Mouse (Mus musculus): ENCODE data around the gene Tshb.
A peak's percentile ranks its signal among the peaks of the same experiment; 100 is the strongest.

The Tshb gene

DNA sequence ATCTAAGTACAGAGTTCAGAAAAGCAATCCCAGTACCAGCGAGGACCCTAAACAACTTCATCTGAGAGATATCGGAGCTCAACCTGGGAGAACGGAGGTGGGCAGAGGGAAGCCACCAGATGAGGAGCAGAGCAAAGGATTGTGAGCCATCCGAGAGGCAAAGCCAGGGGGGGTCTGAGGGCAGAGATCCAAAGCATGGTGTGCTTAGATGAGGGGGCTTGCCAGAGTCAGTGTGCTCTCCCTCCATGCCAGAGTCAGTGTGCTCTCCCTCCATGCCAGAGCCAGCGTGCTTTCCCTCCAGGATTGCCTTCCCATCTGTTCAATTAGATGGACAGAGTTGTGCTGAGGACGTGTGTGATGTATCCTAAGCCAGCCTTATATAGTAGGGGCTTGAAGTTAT lies 45.4 kb downstream of the Tshb start:
- no peak for DNase-seq (ENCODE audit: inconsistent ontology term)

DNA sequence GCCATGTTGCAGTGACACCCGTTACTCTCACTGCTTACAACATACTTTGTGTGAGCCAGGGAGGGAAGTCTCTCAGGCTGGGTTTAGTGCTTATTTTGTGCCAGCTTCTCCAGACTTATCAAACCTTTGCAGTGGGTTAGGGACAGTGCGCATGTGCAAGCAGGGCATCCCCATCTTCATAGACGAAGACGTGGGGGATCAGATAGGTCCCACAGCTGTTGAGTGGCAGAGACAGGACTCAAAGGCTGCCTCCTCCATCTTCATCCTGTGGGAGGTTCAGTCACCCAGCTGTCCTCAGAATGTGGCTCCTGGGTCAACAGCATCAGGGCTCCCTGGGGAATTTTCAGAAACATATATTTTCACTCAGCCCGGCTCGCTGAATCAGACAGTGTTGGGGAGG lies 46.1 kb downstream of the Tshb start:
- no peak for DNase-seq (ENCODE audit: inconsistent ontology term)

DNA sequence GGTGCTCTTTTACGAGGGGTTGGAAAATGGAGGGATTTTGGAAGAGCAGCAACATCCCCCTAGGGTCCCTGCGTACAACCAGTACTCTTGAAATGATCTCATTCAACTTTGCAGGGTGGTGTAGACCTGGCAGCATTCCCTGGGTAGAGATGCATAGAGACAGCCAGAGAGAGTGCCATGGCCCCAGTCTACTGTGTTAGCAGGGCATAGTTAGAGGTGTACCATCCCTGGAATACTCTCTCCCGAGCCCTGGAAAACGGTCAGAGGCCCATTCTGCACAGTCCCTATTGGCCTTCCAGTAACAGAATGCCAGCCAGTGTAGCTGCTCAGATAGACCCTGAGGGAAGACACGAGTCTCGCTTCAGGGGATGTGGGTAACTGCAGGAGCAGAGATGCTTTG lies 46.9 kb downstream of the Tshb start:
- no peak for DNase-seq (ENCODE audit: inconsistent ontology term)

DNA sequence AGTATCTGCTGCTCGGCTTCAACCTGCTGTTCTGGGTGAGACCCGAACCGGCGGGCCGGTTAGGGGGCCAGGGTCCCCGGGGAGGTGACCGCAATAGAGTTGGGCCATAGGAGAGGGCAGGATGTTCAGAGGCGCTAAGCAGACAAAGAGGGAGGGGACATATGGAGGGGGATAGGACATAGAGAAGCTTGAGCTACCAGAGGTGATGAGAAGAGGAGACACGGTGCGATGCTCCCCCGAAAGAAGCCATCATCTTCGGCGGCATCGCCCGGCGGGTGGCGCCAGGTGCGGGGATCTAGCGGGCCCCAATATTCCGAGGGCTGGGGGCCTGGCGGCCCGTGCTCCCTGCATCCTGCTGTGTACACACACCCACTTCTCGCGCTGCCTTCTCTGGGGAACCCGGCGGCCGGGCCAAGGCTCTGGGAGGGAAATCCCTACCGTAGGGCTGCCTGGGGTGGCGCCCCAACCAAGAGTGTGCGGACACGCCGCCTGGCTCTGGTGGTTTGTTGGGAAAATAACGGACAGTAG lies 47.4 kb downstream of the Tshb start:
- peak; percentile 72 for DNase-seq (ENCODE audit: inconsistent ontology term)

DNA sequence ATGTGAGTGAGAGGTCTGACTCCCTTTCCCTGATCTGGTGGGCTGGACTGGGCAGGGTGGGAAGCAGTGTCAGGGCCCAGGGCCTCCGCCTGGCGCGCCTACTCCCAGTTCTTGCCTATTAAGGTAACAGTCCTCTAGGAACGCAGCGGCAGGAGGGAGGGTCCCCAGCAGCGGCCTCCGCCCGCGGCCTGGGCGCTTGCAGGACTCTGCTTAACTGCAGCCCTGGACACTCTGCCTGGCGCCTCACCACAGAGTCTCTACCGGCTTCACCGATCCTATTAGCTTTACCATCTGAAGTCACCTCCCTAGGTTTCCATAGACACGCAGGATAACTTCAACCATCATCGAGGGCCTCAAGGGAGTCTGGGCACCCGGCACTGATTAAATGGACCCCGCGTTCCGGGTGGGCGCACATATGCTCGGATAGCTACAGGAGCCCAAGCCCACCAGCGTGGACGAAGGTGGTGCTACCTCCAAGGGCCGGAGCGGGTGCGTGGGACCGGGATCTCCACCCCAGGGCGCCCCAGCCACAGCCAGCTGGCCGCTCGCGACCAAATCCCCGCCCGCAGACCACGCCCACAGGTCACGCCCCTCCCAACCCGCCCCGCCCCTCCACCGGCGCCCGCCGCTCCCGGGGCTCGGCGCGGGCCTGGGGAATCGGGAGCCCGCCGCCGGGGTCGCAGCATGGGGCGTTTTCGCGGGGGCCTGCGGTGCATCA lies 48.0 kb downstream of the Tshb start, which contains the start of gene Tspan2:
Gene Tspan2 (plus strand): TSS at position 217 of the 718 bp plus-strand sequence.
- peak; percentile 75 for DNase-seq (ENCODE audit: inconsistent ontology term)

DNA sequence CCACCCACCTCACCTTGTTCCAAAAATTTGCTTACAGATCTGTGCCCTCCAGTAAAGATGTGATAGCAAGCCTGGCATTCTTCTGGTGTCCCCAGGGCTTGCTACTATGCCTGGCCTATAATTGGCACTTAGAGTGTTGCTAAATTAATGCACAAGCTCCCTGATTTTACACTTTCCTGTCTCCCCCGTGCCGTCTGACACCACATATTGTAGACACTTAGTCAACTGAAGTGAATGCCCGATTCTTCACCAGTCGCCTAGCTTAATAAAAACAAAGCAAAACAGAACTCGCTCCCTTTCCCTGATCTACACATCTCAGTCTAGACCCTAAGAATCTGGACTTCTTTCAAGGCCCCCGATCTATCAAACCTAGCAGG lies 48.6 kb downstream of the Tshb start:
- no peak for DNase-seq (ENCODE audit: inconsistent ontology term)

DNA sequence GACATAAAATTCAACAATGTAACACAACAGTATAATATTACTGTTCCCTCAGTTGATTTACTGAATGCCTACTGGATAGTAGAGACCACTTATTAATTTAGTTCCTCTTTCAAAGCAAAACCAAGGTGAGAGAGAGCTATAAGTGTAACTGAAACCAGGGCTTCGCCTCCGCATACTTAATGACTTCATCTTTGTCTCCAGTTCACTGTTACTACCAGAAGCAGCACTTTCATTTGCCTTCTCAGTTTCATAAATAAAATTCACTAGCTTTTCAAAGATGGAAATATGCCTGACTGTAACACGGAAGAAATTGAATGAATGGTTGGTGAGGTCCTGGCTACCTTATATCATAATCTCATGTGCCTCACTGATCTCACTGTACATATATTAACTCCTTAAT lies 49.5 kb downstream of the Tshb start:
- DNase-seq (ENCODE audit: inconsistent ontology term), result no peak

DNA sequence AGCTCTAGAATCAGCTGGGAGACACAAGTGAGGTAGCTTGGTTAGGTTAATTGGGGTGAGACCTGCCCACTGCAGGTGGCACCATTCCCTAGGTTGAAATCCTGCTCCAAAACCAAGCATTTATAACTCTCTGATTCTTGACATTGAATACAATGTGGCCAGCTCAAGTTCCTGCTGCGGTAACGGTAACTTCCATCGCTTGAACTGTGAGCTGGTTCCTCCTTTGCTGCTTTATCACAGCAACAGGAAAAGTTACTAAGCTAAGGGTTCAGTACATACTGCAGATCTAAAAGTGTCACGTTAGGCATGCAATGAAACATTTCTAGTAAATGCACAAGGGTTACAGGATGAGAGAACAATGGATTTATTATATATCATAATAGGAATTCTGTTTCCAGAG lies 49.9 kb downstream of the Tshb start:
- DNase-seq (ENCODE audit: inconsistent ontology term), result no peak

DNA sequence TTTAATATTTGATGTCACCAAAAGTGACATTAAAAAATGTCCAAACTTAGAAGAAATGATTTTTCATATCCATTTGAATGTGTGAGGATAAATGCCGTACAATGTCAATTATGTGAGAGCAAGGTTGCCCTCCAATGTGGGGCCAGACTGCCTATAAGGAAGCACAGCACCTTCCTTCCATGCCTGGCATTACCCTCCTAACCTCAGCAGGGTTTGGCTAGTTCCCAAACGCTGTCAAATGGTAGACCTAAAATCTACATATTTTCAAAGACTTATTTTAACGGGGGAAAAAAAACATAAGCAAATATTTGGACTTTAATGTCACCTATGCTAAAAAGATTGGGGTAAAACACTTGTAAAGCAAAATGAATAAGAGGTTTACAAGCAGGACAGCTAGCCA lies 51.4 kb downstream of the Tshb start:
- DNase-seq (ENCODE audit: inconsistent ontology term), result no peak

DNA sequence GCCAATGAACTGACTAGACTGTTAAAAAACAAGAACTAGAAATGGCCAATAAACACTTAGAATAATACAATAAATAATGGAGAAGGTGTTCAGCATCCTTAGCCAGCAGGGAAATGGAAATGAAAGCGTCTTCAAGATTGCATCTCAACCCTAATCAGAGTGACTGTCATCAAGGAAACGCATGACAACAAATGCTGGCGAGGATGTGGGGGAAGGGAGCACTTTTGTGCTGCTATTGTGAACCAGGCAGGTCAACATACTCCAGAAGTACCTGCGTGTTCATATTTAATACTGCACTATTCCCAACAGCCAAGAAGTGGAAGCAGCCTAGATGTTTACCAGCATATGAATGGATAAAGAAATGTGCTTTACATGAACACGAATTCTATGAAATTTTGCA lies 53.1 kb downstream of the Tshb start:
- DNase-seq (ENCODE audit: inconsistent ontology term), result no peak

Data from Muller cell, postnatal 12 days (primary cell).